Mouse (Mus musculus): ENCODE data around the gene Kcp. TPM values are rescaled to one million over a fixed set of nuclear protein-coding genes. Genes with fewer than 3 reads are reported as not detected.

The Kcp gene
- polyA plus RNA-seq, 1 experiment = 25.7 TPM

- DNase-seq = peak; percentile 67
- no peaks in the 10 kb centered on the region for H3K27me3 ChIP-seq (replicated peaks; ENCODE audit: control insufficient read depth, insufficient read depth, low read length)
- TF ChIP-seq CTCF (conservative IDR thresholded peaks at IDR 0.05; ENCODE audit: insufficient read depth, insufficient read length, low read depth, low read length) (peak; percentile 79), POLR2A (IDR thresholded peaks at IDR 0.05; ENCODE audit: low read depth, low read length) (no peak)
- 12% methylated on average over 26 of the region's 26 CpGs for WGBS
- no peak overlapping the region for H3K27ac ChIP-seq (ENCODE audit: insufficient read depth, low read depth, low read length)
- H3K36me3 ChIP-seq (ENCODE audit: control insufficient read depth, insufficient read depth, low read length) = no peaks in the 10 kb centered on the region
- H3K4me3 ChIP-seq (ENCODE audit: insufficient read depth, low read depth, low read length) = peak overlapping the region; percentile 43
- H3K4me1 ChIP-seq (ENCODE audit: control insufficient read depth, insufficient read depth, low read length) = 0 out of 2 replicates have a peak, but pooled peaks cover 4% of the 10 kb centered on the region
Observed at GRCm38 (mm10) chr6:29484716-29485559, 22.8 kb downstream of the Kcp start.

GRCm38 (mm10) chr6:29482691-29483090 is 25.1 kb downstream of the Kcp start:
- TF ChIP-seq CTCF (conservative IDR thresholded peaks at IDR 0.05; ENCODE audit: insufficient read depth, insufficient read length, low read depth, low read length) (no peak), POLR2A (IDR thresholded peaks at IDR 0.05; ENCODE audit: low read depth, low read length) (no peak)

GRCm38 (mm10) chr6:29474736-29475135 is 33.0 kb downstream of the Kcp start:
- Histone ChIP-seq H3K36me3 (ENCODE audit: control insufficient read depth, insufficient read depth, low read length) (no peaks in the 10 kb centered on the region), H3K4me3 (ENCODE audit: insufficient read depth, low read depth, low read length) (no peak overlapping the region), H3K27me3 (replicated peaks; ENCODE audit: control insufficient read depth, insufficient read depth, low read length) (no peaks in the 10 kb centered on the region), H3K4me1 (ENCODE audit: control insufficient read depth, insufficient read depth, low read length) (0 out of 2 replicates have a peak, but pooled peaks cover 3% of the 10 kb centered on the region), H3K27ac (ENCODE audit: insufficient read depth, low read depth, low read length) (peak overlapping the region; percentile 70)
- DNase-seq = peak; percentile 83
- TF ChIP-seq POLR2A (IDR thresholded peaks at IDR 0.05; ENCODE audit: low read depth, low read length) (no peak), CTCF (conservative IDR thresholded peaks at IDR 0.05; ENCODE audit: insufficient read depth, insufficient read length, low read depth, low read length) (no peak)
- WGBS = 36% methylated on average over 2 of the region's 2 CpGs

More at GRCm38 (mm10) chr6:29482691-29483090, 25.1 kb downstream of the Kcp start:
- Histone ChIP-seq H3K36me3 (ENCODE audit: control insufficient read depth, insufficient read depth, low read length) (no peaks in the 10 kb centered on the region), H3K4me1 (ENCODE audit: control insufficient read depth, insufficient read depth, low read length) (0 out of 2 replicates have a peak, but pooled peaks cover 4% of the 10 kb centered on the region), H3K27me3 (replicated peaks; ENCODE audit: control insufficient read depth, insufficient read depth, low read length) (no peaks in the 10 kb centered on the region), H3K4me3 (ENCODE audit: insufficient read depth, low read depth, low read length) (no peak overlapping the region), H3K27ac (ENCODE audit: insufficient read depth, low read depth, low read length) (no peak overlapping the region)
- 95% methylated on average over 13 of the region's 13 CpGs for WGBS
- DNase-seq = no peak

GRCm38 (mm10) chr6:29473941-29474691 is 33.6 kb downstream of the Kcp start:
- DNase-seq = peak; percentile 93
- Histone ChIP-seq H3K4me3 (ENCODE audit: insufficient read depth, low read depth, low read length) (peak overlapping the region; percentile 51), H3K27me3 (replicated peaks; ENCODE audit: control insufficient read depth, insufficient read depth, low read length) (no peaks in the 10 kb centered on the region), H3K4me1 (ENCODE audit: control insufficient read depth, insufficient read depth, low read length) (peaks cover 4% of the 10 kb centered on the region; the same call in 1 of the 2 replicates), H3K36me3 (ENCODE audit: control insufficient read depth, insufficient read depth, low read length) (no peaks in the 10 kb centered on the region), H3K27ac (ENCODE audit: insufficient read depth, low read depth, low read length) (peak overlapping the region; percentile 70)
- TF ChIP-seq POLR2A (IDR thresholded peaks at IDR 0.05; ENCODE audit: low read depth, low read length) (no peak), CTCF (conservative IDR thresholded peaks at IDR 0.05; ENCODE audit: insufficient read depth, insufficient read length, low read depth, low read length) (no peak)
- WGBS = 4% methylated on average over 33 of the region's 33 CpGs

GRCm38 (mm10) chr6:29471137-29471536 is 36.6 kb downstream of the Kcp start, which contains the start of gene Atp6v1fnb:
TSS of gene Atp6v1fnb (plus strand) at chr6:29471437.
- H3K27me3 ChIP-seq (replicated peaks; ENCODE audit: control insufficient read depth, insufficient read depth, low read length) = no peaks in the 10 kb centered on the region
- no peak within 1 kb of the TSS for H3K4me3 ChIP-seq (ENCODE audit: insufficient read depth, low read depth, low read length)
- no peaks in the 10 kb centered on the region for H3K36me3 ChIP-seq (ENCODE audit: control insufficient read depth, insufficient read depth, low read length)
- no peak within 1 kb of the TSS for H3K27ac ChIP-seq (ENCODE audit: insufficient read depth, low read depth, low read length)
- H3K4me1 ChIP-seq (ENCODE audit: control insufficient read depth, insufficient read depth, low read length) = peaks cover 6% of the 10 kb centered on the region; the same call in 1 of the 2 replicates
- DNase-seq = no peak
- TF ChIP-seq CTCF (conservative IDR thresholded peaks at IDR 0.05; ENCODE audit: insufficient read depth, insufficient read length, low read depth, low read length) = no peak
- no peak for TF ChIP-seq POLR2A (IDR thresholded peaks at IDR 0.05; ENCODE audit: low read depth, low read length)
- 79% methylated on average over 4 of the region's 4 CpGs for WGBS

- no peaks in the 10 kb centered on the region for H3K27me3 ChIP-seq (replicated peaks; ENCODE audit: control insufficient read depth, insufficient read depth, low read length)
- H3K4me3 ChIP-seq (ENCODE audit: insufficient read depth, low read depth, low read length) = peak overlapping the region; percentile 69
- 55% methylated on average over 3 of the region's 3 CpGs for WGBS
- TF ChIP-seq CTCF (conservative IDR thresholded peaks at IDR 0.05; ENCODE audit: insufficient read depth, insufficient read length, low read depth, low read length) (no peak), POLR2A (IDR thresholded peaks at IDR 0.05; ENCODE audit: low read depth, low read length) (no peak)
- peaks cover 3% of the 10 kb centered on the region; the same call in 1 of the 2 replicates for H3K4me1 ChIP-seq (ENCODE audit: control insufficient read depth, insufficient read depth, low read length)
- no peaks in the 10 kb centered on the region for H3K36me3 ChIP-seq (ENCODE audit: control insufficient read depth, insufficient read depth, low read length)
- DNase-seq = peak; percentile 61
- peak overlapping the region; percentile 80 for H3K27ac ChIP-seq (ENCODE audit: insufficient read depth, low read depth, low read length)
Observed at GRCm38 (mm10) chr6:29468851-29469250, 38.9 kb downstream of the Kcp start.

All from kidney, adult 2 months (tissue).